17 mouse cellular contexts compared by ENCODE assay signal in genomic region chr8:91724646-91725045, GRCm38 (mm10).
"Had no signal": no experiment of that assay in that cellular context is flagged by ENCODE, and none has a peak within 500 bp of the region (broad histone marks: within the 10 kb centered on the region; RNA-seq: fewer than 3 reads in every experiment).

No protein-coding gene starts in this region.

- H3K36me3 ChIP-seq: lung, embryonic 15.5 days; midbrain, embryonic 13.5 days; midbrain, embryonic 15.5 days; neural tube, embryonic 12.5 days; stomach, embryonic 15.5 days had no signal

- ATAC-seq: lung, postnatal 0 days; midbrain, embryonic 13.5 days; midbrain, embryonic 15.5 days had no signal

- H3K9me3 ChIP-seq: lung, embryonic 15.5 days; midbrain, embryonic 13.5 days; midbrain, embryonic 15.5 days; neural tube, embryonic 12.5 days; stomach, embryonic 15.5 days had no signal

- H3K9ac ChIP-seq: lung, embryonic 15.5 days; midbrain, embryonic 13.5 days; midbrain, embryonic 15.5 days; neural tube, embryonic 12.5 days; stomach, embryonic 15.5 days had no signal

- H3K27me3 ChIP-seq: lung, embryonic 15.5 days; midbrain, embryonic 13.5 days; neural tube, embryonic 12.5 days; stomach, embryonic 15.5 days had no signal

- H3K4me2 ChIP-seq: lung, embryonic 15.5 days; midbrain, embryonic 11.5 days; midbrain, embryonic 13.5 days; midbrain, embryonic 15.5 days; neural tube, embryonic 12.5 days; stomach, embryonic 15.5 days had no signal

- DNase-seq: lung, adult 2 months; lung, postnatal 14 days; lung, postnatal 36 days; right cerebral cortex, postnatal 14 days; thymus, adult 2 months; thymus, postnatal 25 days; thymus, postnatal 4 days had no signal

- H3K27ac ChIP-seq: lung, embryonic 15.5 days; macrophage; midbrain, embryonic 13.5 days; midbrain, embryonic 15.5 days; neural tube, embryonic 12.5 days; stomach, embryonic 15.5 days; stomach, postnatal 0 days had no signal

- H3K4me1 ChIP-seq: lung, embryonic 15.5 days; megakaryocyte, embryonic 14.5 days; midbrain, embryonic 13.5 days; midbrain, embryonic 15.5 days; neural tube, embryonic 12.5 days; stomach, embryonic 15.5 days had no signal

- H3K4me3 ChIP-seq: lung, embryonic 15.5 days; megakaryocyte, embryonic 14.5 days; midbrain, embryonic 13.5 days; midbrain, embryonic 15.5 days; neural tube, embryonic 12.5 days; stomach, embryonic 15.5 days had no signal
